Mouse (Mus musculus) frontal cortex, postnatal 14 days (tissue): ENCODE results near the gene Sergef.

ENCODE experiments used
- DNase-seq, 2 experiments: peaks; one replicate each; pipeline ENCODE4 v3.0.0; 2022; ENCODE audit warnings: low spot score in 2 of 2

Sergef gene

GRCm38 (mm10) chr7:46404756-46405155, 234.9 kb downstream of the Sergef start:
- DNase-seq = no peak

- DNase-seq = no peak
Observed at GRCm38 (mm10) chr7:46403616-46404485, 235.8 kb downstream of the Sergef start.

- DNase-seq = no peak
Observed at GRCm38 (mm10) chr7:46401371-46402180, 238.0 kb downstream of the Sergef start.

- no peak for DNase-seq
Observed at GRCm38 (mm10) chr7:46400346-46400745, 239.3 kb downstream of the Sergef start.

GRCm38 (mm10) chr7:46399676-46400075, 239.9 kb downstream of the Sergef start:
- no peak for DNase-seq

- no peak for DNase-seq
Observed at GRCm38 (mm10) chr7:46398612-46399011, 241.0 kb downstream of the Sergef start.

- no peak for DNase-seq
Observed at GRCm38 (mm10) chr7:46397732-46398333, 241.8 kb downstream of the Sergef start.

GRCm38 (mm10) chr7:46396928-46397731, 242.5 kb downstream of the Sergef start:
- peak in 1 of 2 experiments; percentile 59 for DNase-seq

- DNase-seq = peak; percentile 56 to 64
Observed at GRCm38 (mm10) chr7:46396231-46396927, 243.2 kb downstream of the Sergef start, which contains the start of gene Kcnc1. Gene Kcnc1, plus strand, starts transcription at chr7:46396497.

GRCm38 (mm10) chr7:46395571-46395970, 244.0 kb downstream of the Sergef start:
- DNase-seq = no peak

- DNase-seq = no peak
Observed at GRCm38 (mm10) chr7:46394933-46395332, 244.7 kb downstream of the Sergef start.

- no peak for DNase-seq
Observed at GRCm38 (mm10) chr7:46393718-46394511, 245.7 kb downstream of the Sergef start.
